Mouse (Mus musculus) stomach, postnatal 0 days (tissue): Measurements from ENCODE around the gene Rabepk. TPM values are rescaled to one million over a fixed set of nuclear protein-coding genes. Genes with fewer than 3 reads are reported as not detected.

Experiments
- ATAC-seq: fragments of 200-750 bp; cut with Nextera tagmentation; 2 replicates; pipeline ENCODE4 v1.8.0; 2017; ENCODE audit not compliant: low FRiP score, low TSS enrichment
- DNase-seq: peaks from one replicate; pipeline ENCODE4 v3.0.0-alpha.2; 2016; ENCODE audit warnings: low spot score
- H3K27ac ChIP-seq: fragments of 300-500 bp; sonication (generic); replicated peaks from 2 replicates; pipeline ENCODE4 v1.5.1; 2014; ENCODE audit warnings: mild to moderate bottlenecking, control low read depth
- H3K27me3 ChIP-seq: fragments of 300-500 bp; sonication (generic); 2 replicates; pipeline ENCODE4 v1.6.1; 2014; ENCODE audit warnings: low read length; ENCODE audit not compliant: control insufficient read depth, insufficient read depth
- H3K36me3 ChIP-seq: fragments of 300-500 bp; sonication (generic); 2 replicates; pipeline ENCODE4 v1.6.1; 2014; ENCODE audit warnings: low read length, mixed read lengths; ENCODE audit not compliant: control insufficient read depth, insufficient read depth
- H3K4me1 ChIP-seq: fragments of 300-500 bp; sonication (generic); replicated peaks from 2 replicates; pipeline ENCODE4 v1.6.1; 2014; ENCODE audit warnings: antibody characterized with exemption; ENCODE audit not compliant: control insufficient read depth, insufficient read depth
- H3K4me2 ChIP-seq: fragments of 300-500 bp; sonication (generic); replicated peaks from 2 replicates; pipeline ENCODE4 v1.6.1; 2014; ENCODE audit warnings: low read depth, mild to moderate bottlenecking, control low read depth, moderate library complexity
- H3K4me3 ChIP-seq: fragments of 300-500 bp; sonication (generic); 2 replicates; pipeline ENCODE4 v1.5.1; 2014; ENCODE audit warnings: low read depth, low read length, control low read depth
- H3K9ac ChIP-seq: fragments of 300-500 bp; sonication (generic); 2 replicates; pipeline ENCODE4 v1.6.1; 2014; ENCODE audit warnings: mild to moderate bottlenecking, low read length, control low read depth, mixed read lengths
- H3K9me3 ChIP-seq: fragments of 300-500 bp; sonication (generic); 2 replicates; pipeline ENCODE4 v1.6.1; 2016; ENCODE audit warnings: low read length; ENCODE audit not compliant: control insufficient read depth
- CTCF ChIP-seq: IDR thresholded peaks from 2 replicates; pipeline ENCODE4 v1.5.1; 2016; ENCODE audit warnings: antibody characterized with exemption, low read depth, mild to moderate bottlenecking, moderate library complexity
- EP300 ChIP-seq: optimal IDR thresholded peaks from 2 replicates; pipeline ENCODE3; 2016; ENCODE audit warnings: antibody characterized with exemption
- WGBS: fragments of 180-500 bp; shearing (Covaris S2); extraction: QIAGEN DNeasy Blood & Tissue Kit; methylation state at CpG from one replicate; pipeline ENCODE4 v1.1.7; 2014; 5-methylcytosine and 5-hydroxymethylcytosine counted together
- polyA plus RNA-seq: library from polyadenylated mRNA; unstranded; fragments of >200 nt; fragmentation: Nextera tagmentation; extraction: Ambion mirVana; gene quantifications from 2 replicates; pipeline ENCODE4 v1.2.1, GENCODE M21; 2015

Gene Rabepk
- polyA plus RNA-seq, 1 experiment from 2014 or later, result 24.6 TPM

DNA sequence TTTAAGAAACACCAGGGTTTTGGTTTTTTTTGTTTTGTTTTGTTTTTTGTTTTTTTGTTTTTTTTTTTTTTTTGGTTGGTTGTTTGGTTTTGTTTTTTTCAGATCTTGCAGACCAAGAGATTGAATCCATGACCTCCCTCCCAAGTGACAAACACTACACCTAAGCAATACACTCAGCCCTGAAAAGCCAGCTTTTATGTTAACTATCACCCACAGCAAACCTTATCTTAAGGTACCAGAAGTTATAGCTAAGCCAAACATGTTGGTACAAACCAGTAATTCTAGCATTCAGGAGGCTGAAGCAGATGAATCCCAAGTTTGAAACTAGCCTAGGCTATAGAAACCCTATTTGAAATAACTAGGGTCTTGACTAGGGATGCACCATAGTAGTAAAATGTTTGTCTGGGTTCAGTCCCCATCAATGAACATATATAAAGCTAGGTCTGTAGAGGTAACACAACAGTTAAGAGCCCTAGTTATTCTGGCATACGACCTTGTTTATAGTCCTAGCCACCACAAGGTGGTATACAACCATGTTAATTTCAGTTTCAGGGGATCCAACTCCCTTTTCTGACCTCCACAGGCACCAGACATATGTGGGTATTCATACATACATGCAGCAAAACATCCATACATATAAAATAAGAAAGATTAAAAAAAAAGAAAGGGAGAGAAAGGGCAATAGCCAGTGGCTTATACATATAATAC is 59.9 kb downstream of the Rabepk start:
- no peaks in the 10 kb centered on the region for H3K9me3 ChIP-seq
- TF ChIP-seq CTCF (no peak), EP300 (no peak)
- H3K27me3 ChIP-seq, result no peaks in the 10 kb centered on the region
- 74% methylated on average over 1 of the region's 1 CpGs for WGBS
- H3K27ac ChIP-seq, result no peak overlapping the region
- DNase-seq (no peak), ATAC-seq (no peak)
- no peak overlapping the region for H3K4me3 ChIP-seq
- no peak overlapping the region for H3K4me2 ChIP-seq
- H3K4me1 ChIP-seq, result no peaks in the 10 kb centered on the region
- no peaks in the 10 kb centered on the region for H3K36me3 ChIP-seq
- no peak overlapping the region for H3K9ac ChIP-seq

GRCm38 (mm10) chr2:34737911-34738310 is 61.8 kb downstream of the Rabepk start:
- Histone ChIP-seq H3K4me2 (no peak overlapping the region), H3K4me1 (no peaks in the 10 kb centered on the region), H3K27me3 (no peaks in the 10 kb centered on the region), H3K4me3 (no peak overlapping the region), H3K27ac (no peak overlapping the region), H3K9ac (no peak overlapping the region), H3K36me3 (no peaks in the 10 kb centered on the region), H3K9me3 (no peaks in the 10 kb centered on the region)
- no peak for TF ChIP-seq CTCF
- TF ChIP-seq EP300, result no peak
- 55% methylated on average over 1 of the region's 1 CpGs for WGBS
- DNase-seq (no peak), ATAC-seq (no peak)

- H3K9me3 ChIP-seq, result no peaks in the 10 kb centered on the region
- no peak for TF ChIP-seq CTCF
- no peak for TF ChIP-seq EP300
- H3K4me1 ChIP-seq, result no peaks in the 10 kb centered on the region
- 78% methylated on average over 1 of the region's 1 CpGs for WGBS
- DNase-seq (no peak), ATAC-seq (no peak)
- H3K36me3 ChIP-seq, result no peaks in the 10 kb centered on the region
- no peak overlapping the region for H3K4me3 ChIP-seq
- no peak overlapping the region for H3K4me2 ChIP-seq
- H3K9ac ChIP-seq, result no peak overlapping the region
- no peaks in the 10 kb centered on the region for H3K27me3 ChIP-seq
- no peak overlapping the region for H3K27ac ChIP-seq
Observed at GRCm38 (mm10) chr2:34736626-34737025, 63.1 kb downstream of the Rabepk start.

Other genes starting within 250 kb of the Rabepk start
- 40.9 and 41.3 TPM in 2 replicates for gene Gapvd1, start 44.7 kb downstream of the Rabepk start, polyA plus RNA-seq
- 767 and 830 TPM in 2 replicates for gene Hspa5, start 27.9 kb downstream of the Rabepk start, polyA plus RNA-seq
- 54.2 and 56.3 TPM in 2 replicates for gene Fbxw2, start 26.4 kb upstream of the Rabepk start, polyA plus RNA-seq
- gene Gm34653, start 33.1 kb upstream of the Rabepk start, polyA plus RNA-seq, result not detected in 2 replicates
- 0.55 and 0.81 TPM in 2 replicates for gene Cutal, start 74.5 kb upstream of the Rabepk start, polyA plus RNA-seq
- 55.5 and 55.9 TPM in 2 replicates for gene Psmd5, start 75.1 kb upstream of the Rabepk start, polyA plus RNA-seq
- 3.5 and 3.7 TPM in 2 replicates for gene Phf19, start 114.1 kb upstream of the Rabepk start, polyA plus RNA-seq
- 1.7 and 2.2 TPM in 2 replicates for gene Traf1, start 161.9 kb upstream of the Rabepk start, polyA plus RNA-seq